Mouse (Mus musculus): ENCODE measurements around the gene Olfr877. TPM values are rescaled to one million over a fixed set of nuclear protein-coding genes. Genes with fewer than 3 reads are reported as not detected.
A peak's percentile ranks its signal among the peaks of the same experiment; 100 is the strongest.

Gene Olfr877
- total RNA-seq (2021) = under 1 TPM in 1 of 2 experiments, not detected in 1; 0.15 TPM
- long read RNA-seq, experiment 1 = 0 reads
- long read RNA-seq, experiment 2 = 0 reads

DNA sequence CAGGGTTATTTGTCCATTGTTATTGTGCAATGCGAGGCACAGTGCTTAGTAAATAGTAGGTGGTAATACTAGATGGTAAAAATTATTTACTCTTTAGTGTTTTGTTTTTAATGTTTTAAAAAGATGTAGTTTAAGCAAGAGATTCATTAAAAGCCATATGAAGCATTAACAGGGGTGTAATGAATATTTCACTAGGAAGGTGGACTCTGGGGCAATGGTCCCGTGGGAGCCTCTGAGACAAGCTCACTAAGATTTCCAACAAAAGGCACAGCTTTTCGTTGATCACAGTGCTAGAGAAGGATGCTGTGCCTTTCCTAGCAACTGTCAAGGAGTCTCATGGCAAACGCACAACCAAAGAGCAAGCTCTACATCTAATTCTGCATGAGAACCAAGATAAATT is at the start of gene Olfr877:
TSS of gene Olfr877 (plus strand) at position 301 of the 400 bp plus-strand sequence.
- intact Hi-C loops (cut with DNase I) = no loop called here
- DNase-seq (ENCODE audit: low spot score in 2 of 2) = no peak

DNA sequence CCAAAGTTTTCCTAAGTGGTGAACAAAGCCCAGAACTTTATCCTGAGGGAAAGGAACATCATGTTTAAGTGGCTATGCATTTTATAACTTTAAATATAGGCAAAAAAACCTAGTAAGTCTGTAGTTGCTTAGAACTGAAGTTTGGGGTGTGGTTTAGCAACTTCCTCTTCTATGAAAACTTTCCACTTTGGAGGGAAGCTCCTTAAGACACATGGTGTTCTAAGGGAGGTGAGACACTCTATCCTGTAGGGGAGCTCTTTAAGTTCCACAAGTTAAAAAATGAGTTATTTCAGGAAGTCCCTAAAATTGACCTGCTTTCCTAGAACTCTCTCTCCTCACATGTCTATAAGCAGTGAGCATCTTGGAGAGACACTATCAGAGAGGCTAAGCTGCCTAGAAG is 46.8 kb upstream of the Olfr877 start:
- no peak for DNase-seq (ENCODE audit: low spot score in 2 of 2)
- intact Hi-C loops (cut with DNase I) = no loop called here

DNA sequence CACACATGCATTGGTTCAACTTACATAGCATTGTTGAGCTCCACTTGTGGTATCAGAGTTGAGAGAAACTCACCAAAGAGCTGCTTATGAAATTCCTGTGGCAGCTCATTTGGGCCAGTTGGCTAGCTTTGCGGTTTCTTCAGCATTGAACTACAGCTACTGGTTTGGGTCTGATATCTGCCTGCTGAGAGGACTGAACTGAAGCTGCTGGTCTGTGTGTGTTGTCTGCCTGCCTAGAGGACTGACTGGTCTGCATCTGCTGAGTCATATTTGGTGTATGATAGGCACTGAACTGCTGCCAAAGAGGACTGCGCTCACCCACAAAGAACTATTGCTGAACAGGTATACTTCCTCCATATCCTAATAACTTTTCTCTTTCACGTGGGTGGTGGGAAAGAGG is 45.6 kb upstream of the Olfr877 start:
- intact Hi-C loops (cut with DNase I) = no loop called here
- no peak for DNase-seq (ENCODE audit: low spot score in 2 of 2)

DNA sequence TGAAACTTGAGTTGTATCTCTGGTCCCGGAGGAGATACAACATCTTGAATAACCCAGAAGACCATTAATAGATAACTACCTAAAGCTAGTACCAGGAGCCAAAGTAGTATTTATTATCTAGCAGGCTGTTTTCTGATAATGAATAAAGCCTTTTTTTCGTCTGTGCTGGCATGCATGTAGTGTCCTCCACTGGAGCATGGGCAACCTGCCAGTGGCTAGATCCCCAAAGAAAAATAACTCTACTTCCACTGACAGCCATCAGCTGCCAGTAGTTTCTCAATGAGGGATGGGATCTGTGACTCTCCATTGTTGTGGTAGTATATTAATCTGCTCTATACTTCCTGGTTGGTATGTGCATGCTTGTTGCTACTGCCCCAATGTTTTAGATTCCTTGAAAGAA is 45.1 kb upstream of the Olfr877 start:
- intact Hi-C loops (cut with DNase I) = no loop called here
- no peak for DNase-seq (ENCODE audit: low spot score in 2 of 2)

DNA sequence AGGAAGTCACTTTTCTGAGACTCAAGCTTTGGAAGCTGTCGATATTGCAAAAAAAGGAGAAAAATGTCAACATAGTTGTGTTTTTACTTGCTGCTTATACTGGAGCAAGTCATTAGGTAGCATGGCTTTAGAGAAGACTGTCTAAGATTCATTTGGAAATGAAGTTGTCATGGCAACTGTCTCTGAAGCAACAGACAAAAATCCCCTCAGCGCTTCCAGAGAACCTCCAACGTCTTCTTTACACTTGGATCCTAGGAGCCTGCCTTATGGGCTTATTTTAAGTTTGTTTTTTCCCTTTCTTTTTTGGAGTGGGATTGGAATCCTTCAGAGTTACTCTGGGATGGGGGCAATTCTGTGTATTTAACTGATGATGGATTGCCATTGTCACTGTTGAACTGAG is 39.4 kb upstream of the Olfr877 start:
- intact Hi-C loops (cut with DNase I) = loop anchor here (10.0 kb wide), 2 partner anchors 140 to 260 kb away; partner anchors contain the start of genes Nrgn and Siae
- peak; percentile 60 to 83 for DNase-seq (ENCODE audit: low spot score in 2 of 2)

DNA sequence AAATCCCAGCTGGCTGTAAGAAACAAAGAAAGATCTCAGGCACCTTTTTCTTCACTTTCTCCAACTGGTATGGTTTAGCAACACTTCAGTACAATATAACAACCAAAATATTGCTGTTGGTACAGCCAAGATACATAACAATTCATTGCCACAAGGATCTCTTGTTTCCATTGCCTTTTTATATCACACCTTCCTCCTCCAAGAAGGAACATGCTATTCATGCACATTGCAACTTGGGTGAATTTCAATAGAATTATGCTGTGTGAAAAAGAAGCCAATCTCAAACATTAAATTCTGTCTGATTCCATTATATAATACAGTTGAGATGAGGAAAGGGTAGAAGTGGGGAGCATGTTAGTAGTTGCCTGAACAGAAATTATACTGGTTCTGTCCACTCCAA is 24.2 kb upstream of the Olfr877 start:
- intact Hi-C loops (cut with DNase I) = no loop called here
- DNase-seq (ENCODE audit: low spot score in 2 of 2) = peak in 1 of 2 experiments; percentile 48

DNA sequence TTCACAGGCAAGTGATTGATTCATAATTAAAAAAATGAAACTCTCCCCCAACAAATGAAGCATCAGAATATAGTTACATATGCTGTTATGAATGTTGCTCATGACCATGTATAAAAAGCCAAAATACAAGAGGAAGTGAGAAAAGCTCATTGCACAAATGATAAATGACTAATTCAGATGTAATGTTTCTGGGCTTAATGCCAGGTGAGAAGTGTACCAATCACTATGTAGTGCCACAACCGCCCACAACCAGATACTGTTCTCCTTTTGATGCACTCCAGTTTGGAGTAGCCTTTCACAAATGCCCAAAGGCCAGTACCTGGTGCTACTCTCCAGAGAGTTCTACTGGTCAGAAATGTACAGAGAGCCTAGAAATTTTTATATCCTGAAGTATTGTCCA is 20.7 kb upstream of the Olfr877 start:
- DNase-seq (ENCODE audit: low spot score in 2 of 2) = peak in 1 of 2 experiments; percentile 64

DNA sequence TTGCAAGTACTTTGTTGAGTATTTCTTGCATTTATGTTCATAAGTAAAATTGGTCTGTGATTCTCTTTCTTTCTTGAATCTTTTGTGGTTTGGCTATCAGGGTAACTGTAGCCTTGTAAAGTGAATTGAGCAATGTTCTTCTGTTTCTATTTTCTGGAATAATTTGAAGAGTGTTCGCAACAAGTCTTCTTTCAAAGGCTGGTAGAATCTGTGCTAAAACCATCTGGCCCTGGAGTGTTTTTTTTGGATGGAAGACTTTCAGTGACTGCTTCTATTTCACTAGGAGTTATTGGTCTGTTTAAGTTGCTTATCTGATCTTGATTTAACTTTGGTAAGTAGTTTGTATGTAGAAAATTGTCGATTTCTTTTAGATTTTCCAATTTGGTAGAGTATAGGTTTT is 4.8 kb upstream of the Olfr877 start:
- no peak for DNase-seq (ENCODE audit: low spot score in 2 of 2)
- intact Hi-C loops (cut with DNase I) = no loop called here

More for the DNA sequence above, 20.7 kb upstream of the Olfr877 start:
- intact Hi-C loops (cut with DNase I) = no loop called here

DNA sequence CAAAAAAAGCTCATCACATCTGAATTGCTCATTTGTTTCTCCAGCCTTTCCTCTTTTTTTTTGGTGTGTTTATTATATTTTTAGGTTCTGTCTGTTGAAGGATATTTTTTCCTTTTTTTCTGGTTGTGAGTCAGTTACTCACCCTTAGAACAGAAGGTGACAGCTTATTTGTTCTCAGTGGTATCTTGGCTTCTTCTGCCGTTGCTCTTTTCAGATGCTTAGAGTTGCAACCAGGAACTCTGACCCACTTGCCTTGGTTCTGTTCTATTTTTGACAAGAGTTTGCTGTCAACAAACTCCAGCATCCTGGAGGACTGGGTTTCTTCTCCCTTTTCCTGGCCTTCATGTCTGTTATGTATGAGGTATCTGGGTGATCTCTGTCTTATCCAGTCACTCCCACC is 9.3 kb downstream of the Olfr877 start:
- DNase-seq (ENCODE audit: low spot score in 2 of 2) = no peak
- intact Hi-C loops (cut with DNase I) = no loop called here

DNA sequence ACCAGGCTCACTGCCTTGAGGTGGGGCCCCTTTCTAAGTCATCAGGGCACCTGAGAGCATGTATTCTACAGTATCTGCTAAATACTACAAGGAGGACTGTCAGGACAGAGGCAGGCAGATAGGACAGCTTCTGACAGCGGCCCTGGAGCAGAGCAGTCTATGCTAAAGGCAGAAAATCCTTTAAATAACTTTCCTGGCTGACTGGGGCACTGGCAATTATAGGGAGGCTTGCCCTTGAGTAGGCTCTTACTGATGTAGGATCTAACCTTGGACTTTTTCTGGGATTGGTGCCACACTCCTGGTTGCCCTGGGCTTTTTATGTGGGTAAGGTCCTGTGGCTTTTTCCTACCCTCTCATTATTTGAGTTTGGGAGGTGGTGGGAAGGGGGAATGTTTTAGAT is 16.2 kb downstream of the Olfr877 start:
- no peak for DNase-seq (ENCODE audit: low spot score in 2 of 2)
- intact Hi-C loops (cut with DNase I) = no loop called here

DNA sequence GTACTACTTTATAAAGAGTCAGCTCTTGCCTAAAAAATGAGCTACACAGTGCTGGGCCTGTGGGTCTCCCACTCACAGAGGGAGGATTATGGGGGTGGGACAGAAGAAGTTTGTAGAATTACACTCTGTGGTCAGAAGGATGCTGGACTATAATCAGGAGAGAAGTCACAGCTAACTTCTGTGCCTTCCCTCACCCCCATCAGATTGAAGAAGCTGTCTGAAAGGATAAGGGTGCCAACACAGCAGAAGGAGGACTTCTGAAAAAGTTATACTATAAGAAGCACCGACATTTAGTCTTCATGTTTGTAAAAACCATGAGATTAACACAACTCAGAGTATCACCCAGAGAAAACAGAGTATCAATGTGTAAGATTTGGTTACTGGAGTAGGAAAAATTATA is 17.0 kb downstream of the Olfr877 start:
- intact Hi-C loops (cut with DNase I) = no loop called here
- DNase-seq (ENCODE audit: low spot score in 2 of 2) = peak in 1 of 2 experiments; percentile 18

DNA sequence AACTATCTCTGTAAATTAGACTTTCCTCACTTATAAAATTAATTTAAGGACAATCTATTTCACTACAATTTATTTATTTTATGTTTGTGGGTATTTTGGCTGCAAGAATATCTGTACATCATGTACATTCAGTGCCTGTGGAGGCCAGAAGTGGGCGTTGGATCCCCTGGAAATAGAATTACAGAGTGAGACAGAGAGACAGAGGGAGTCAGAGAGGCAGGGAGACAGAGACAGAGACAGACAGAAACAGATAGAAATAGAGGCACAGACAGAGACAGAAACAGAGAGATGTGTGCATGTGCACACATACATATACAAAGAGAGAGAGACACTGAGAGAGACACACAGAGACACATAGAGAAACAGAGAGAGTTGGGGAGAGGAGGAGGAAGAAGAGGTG is 17.5 kb downstream of the Olfr877 start:
- no peak for DNase-seq (ENCODE audit: low spot score in 2 of 2)
- intact Hi-C loops (cut with DNase I) = no loop called here

DNA sequence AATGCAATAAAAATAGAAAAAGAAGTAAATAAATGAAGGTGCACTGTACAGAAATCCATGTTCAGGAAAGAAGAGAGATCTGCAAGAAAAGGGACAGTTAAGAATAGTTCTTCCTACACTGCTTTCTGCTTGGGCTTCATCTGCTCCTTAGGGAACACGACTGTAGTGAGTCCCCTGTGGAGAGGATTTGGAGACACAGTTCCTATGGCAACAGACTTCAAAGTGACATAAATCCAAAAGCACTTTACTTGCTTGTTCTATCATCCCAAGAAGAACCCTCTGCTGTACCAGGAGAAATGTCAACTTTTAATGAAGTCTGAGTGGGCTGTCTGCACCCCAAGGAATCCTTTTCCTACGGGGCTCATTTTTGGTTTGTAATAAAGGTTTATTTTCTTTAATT is 36.9 kb downstream of the Olfr877 start:
- intact Hi-C loops (cut with DNase I) = no loop called here
- peak; percentile 35 to 82 for DNase-seq (ENCODE audit: low spot score in 2 of 2)

DNA sequence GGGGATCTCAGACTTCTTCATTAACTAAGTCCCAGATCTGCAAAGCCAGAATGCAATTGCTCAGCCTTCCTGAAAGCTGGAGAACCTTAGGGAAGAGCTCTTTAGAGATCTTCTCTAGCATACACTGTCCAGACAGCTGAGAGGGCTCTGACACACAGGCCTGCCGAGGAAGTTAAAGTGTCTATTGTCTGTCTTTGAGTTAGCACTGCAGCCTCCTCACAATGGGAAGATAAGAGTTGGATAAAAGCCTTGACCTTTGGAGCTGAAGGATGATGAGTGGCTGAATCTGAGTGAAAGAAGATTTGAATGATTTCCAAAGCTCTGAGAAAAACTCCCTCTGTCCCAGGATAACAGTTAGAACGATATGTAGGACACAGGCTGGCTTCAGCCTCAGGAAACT is 42.6 kb downstream of the Olfr877 start, which contains the start of gene Olfr145:
TSS of gene Olfr145 (plus strand) at position 64 of the 400 bp plus-strand sequence.
- no peak for DNase-seq (ENCODE audit: low spot score in 2 of 2)
- intact Hi-C loops (cut with DNase I) = no loop called here

DNA sequence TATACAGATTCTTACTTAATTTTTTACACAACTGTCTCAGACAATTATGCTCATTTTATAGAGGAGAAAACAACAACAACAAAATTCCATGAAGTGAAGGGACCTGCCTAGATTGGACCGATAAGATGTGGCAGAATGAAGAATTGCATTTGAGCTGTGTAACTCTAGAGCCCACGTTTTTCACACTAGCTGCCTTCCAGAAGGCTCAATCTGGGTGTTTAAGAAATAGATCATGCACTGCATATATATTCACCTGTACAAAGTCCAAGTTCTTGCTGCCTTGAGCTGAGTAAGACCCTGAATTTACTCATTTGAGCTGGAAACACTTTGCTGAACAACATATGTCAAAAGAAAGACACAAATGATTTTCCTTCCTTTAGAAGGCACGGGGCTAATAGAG is 51.5 kb downstream of the Olfr877 start:
- DNase-seq (ENCODE audit: low spot score in 2 of 2) = peak in 1 of 2 experiments; percentile 35
- intact Hi-C loops (cut with DNase I) = loop anchor here (10.0 kb wide), 1 partner anchor 231 kb away; no protein-coding TSS in a partner anchor

Other genes starting within 250 kb of the Olfr877 start
- gene Spa17, start 240.5 kb upstream of the Olfr877 start, total RNA-seq (2021) = 1 to 10 TPM; 1.3 TPM
- 10 to 100 TPM; 52.8 to 59.8 TPM for gene Tbrg1, start 197.0 kb upstream of the Olfr877 start, total RNA-seq (2021)
- gene Panx3, start 185.0 kb upstream of the Olfr877 start, total RNA-seq (2021) = not detected
- not detected for gene Olfr160, start 138.0 kb upstream of the Olfr877 start, total RNA-seq (2021)
- not detected for gene Olfr874, start 109.2 kb upstream of the Olfr877 start, total RNA-seq (2021)
- not detected for gene Olfr875, start 82.4 kb upstream of the Olfr877 start, total RNA-seq (2021)
- gene Olfr876, start 51.2 kb upstream of the Olfr877 start, total RNA-seq (2021) = not detected
- gene Olfr145, start 42.5 kb downstream of the Olfr877 start, total RNA-seq (2021) = not detected
- not detected for gene Olfr878, start 63.6 kb downstream of the Olfr877 start, total RNA-seq (2021)
- gene Olfr881, start 137.6 kb downstream of the Olfr877 start, total RNA-seq (2021) = not detected
- not detected for gene Olfr883, start 171.5 kb downstream of the Olfr877 start, total RNA-seq (2021)
- not detected for gene Olfr884, start 192.3 kb downstream of the Olfr877 start, total RNA-seq (2021)
- gene Olfr885, start 207.1 kb downstream of the Olfr877 start, total RNA-seq (2021) = not detected
- gene Olfr887, start 229.8 kb downstream of the Olfr877 start, total RNA-seq (2021) = not detected

All from left cerebral cortex, postnatal 14 days (tissue).